Mouse (Mus musculus): ENCODE measurements around the gene Pphln1.
A peak's percentile ranks its signal among the peaks of the same experiment; 100 is the strongest.

Pphln1 gene

GRCm38 (mm10) chr15:93433811-93434210 is 35.7 kb downstream of the Pphln1 start:
- no peak for DNase-seq (ENCODE audit: low spot score)

DNA sequence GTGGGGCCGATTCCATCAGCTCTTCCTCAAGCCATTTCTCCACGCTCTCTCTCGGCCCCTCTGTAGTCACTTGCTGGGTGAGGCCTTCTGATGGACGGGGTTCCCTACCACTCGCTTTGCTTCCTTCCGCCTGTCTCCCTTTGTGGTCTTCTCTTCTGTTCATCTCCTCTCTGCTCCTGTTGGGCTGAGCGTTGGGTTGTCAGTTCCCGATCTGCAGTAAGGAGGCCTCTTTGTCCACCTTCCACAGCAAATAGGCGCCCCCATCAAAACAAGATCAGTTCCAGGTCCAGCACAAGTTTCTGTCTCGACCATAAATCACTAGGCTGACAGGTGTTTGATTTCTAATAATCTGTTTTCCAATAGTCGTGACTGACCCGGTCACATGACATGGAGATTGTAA is 37.8 kb downstream of the Pphln1 start:
- no peak for DNase-seq (ENCODE audit: low spot score)

GRCm38 (mm10) chr15:93438663-93439062 is 40.5 kb downstream of the Pphln1 start:
- peak; percentile 50 for DNase-seq (ENCODE audit: low spot score)

DNA sequence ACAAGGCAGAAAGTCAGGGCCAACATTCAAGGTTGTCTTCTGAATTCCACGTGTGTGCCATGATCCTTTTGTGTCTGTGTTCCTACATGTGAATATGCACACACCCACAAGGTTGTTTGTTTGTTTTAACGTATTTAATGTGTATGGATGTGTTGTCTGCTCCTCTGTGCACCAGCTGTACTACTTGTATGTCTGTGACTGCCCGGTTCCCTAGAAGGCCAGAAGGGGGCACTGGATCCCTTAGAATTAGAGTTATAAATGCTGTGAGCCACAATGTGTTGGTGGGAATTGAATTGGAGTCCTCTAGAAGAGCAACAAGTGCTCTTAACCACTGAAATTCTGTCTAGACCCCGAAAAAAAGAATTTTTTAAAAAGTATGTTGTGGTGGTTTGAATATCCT is 44.1 kb downstream of the Pphln1 start:
- no peak for DNase-seq (ENCODE audit: low spot score)

DNA sequence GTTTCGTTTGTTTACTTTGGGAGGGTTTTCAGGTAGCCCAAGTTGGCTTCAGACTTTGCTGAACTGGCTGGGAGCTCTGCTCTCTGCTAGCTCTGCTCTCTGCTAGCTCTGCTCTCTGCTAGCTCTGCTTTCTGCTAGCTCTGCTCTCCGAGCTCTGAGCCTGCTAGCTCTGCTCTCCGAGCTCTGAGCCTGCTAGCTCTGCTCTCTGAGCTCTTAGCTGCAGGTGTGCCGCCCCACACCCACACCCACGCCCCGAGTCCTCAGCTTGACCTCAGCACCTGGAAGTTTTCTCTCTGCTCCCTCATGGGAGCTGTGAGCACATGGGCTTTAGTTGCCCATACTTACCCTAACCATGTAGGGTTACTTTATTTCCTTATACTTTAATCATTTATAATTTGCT is 45.5 kb downstream of the Pphln1 start:
- DNase-seq (ENCODE audit: low spot score): no peak

DNA sequence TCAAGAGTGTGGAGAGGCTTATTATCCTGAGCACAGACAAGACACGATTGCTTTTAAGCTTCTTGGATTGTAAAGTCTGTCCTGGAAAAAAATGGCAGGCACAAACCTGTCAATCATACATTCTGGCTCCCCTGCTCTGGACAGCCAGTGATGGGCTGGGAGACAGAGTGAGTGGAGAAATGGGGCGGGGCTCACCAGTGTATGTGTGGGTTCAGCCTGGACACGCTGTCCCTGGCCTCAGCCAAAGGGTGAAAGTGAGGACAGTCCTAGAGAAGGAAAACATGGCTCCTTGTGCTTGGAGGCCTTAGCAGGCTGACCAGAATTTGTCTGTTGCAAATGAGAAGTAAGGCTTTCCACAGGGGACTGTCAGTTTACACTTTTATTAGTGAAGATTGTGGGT is 50.7 kb downstream of the Pphln1 start:
- DNase-seq (ENCODE audit: low spot score): peak; percentile 8

DNA sequence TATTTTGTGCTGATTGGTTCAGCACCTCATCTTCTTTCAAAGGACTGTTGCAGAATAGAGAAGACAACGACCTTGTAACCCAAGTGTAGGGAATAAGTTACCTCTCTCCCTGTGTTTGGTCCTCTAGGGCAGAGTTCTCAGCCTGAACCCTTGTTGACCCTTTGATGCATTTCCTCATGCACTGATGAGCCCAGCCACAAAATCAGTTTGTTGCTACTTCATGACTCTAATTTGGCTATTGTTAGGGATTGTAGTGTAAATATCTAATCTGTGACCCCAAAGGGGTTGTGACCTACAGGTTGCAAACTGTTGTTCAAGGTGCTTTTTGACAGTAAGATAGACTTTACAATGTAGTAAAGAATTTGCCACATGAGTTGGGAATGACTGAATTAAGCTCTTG is 55.1 kb downstream of the Pphln1 start:
- DNase-seq (ENCODE audit: low spot score): no peak

DNA sequence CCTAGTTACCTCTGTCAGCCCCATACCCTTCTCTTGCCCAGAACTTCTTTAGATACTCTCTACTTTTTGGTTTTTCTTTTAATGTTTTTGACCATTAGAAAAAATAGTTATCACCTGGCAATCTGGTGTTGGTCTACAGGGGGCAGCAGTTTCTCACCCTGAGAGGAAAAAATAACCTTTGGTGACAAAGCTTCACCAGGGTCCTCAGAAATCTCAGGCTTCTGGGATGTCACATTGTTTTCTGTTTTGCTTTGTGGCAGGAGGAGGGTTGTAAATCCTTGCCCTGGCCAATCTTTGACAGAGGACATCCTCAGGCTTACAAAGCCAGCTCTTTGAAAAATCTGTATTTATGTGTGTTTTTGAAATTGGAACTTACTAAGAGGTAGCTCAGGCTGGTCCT is 57.9 kb downstream of the Pphln1 start:
- DNase-seq (ENCODE audit: low spot score): no peak

GRCm38 (mm10) chr15:93459422-93459821 is 61.3 kb downstream of the Pphln1 start:
- no peak for DNase-seq (ENCODE audit: low spot score)

GRCm38 (mm10) chr15:93461066-93461465 is 62.9 kb downstream of the Pphln1 start:
- no peak for DNase-seq (ENCODE audit: low spot score)

DNA sequence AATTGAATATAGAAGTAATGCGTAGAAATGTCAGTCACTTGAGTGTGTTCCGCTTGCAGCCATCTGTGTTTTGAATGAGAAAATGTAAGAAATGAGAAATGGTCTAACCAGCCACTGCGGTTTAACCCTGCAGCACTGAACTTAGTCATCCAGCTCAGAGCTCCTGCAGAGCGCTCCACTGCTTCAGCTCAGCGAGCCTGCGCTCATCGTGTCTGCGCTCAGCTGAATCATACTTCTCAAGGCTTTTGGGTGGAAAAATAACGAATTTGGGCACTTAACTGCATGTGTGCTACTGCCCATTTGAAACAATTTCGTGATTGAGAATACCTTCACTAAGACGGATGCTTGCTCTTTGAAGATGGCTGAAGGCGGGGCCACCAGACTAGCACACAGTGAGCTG is 73.5 kb downstream of the Pphln1 start:
- no peak for DNase-seq (ENCODE audit: low spot score)

- DNase-seq (ENCODE audit: low spot score): no peak
These were observed 73.9 kb downstream of the Pphln1 start for GRCm38 (mm10) chr15:93472089-93472488.

DNA sequence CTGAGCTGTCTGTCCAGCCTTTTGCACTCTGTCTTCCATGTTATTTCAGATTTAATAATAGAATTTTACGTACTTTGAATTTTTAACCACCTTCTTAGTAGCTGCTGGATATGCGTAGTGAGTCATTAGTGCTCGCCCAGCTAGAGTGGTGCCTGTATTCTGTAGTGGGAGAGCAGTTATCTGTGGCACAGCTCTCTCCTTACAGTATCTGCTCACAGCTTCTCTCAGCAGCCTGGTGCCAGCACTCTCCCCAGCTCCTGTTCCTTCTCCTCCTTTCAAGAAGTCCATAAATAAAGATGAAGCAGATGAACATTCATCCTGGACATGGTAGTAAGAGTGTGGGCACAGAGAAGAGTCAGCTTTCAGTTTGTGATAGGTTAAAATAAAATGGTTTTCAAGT is 76.1 kb downstream of the Pphln1 start:
- no peak for DNase-seq (ENCODE audit: low spot score)

DNA sequence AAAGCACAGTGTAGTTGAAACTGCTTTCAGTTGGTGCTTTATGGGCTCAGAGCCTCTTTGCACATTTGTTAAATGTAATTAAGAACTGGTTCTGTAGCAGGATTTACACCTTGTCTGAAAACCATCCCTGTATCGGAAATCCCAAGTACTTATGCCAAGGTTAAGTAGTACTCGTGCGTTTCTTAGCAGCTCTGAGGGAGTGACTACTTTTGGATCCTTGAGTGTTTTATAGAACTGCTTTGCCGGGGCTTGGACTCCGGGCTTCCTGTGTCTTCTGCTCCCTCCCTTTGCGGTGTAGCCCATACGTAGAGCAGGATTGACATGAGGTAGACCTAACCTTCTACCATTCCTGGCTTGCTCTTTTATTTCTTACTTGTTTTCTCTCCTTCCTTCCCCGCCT is 77.5 kb downstream of the Pphln1 start:
- no peak for DNase-seq (ENCODE audit: low spot score)

DNA sequence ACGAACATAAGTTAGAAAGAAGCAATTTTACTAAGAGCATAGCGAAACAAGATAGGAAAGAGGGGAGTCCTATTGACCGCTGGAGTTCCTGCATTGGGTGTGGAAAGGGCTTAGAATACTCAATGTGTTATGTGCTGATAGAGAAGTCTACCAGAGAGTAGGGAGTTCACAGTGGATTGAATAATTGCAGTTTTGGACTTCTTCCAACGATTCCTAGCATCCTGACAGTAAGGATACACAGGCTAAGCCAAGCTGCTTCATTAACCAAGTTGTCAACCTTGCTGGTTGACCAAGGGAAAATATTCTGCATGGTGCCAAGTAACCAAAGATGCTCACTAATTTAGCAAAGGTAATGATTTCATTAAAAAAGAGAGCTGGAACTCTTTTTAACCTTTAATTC is 79.6 kb downstream of the Pphln1 start:
- DNase-seq (ENCODE audit: low spot score): no peak

DNA sequence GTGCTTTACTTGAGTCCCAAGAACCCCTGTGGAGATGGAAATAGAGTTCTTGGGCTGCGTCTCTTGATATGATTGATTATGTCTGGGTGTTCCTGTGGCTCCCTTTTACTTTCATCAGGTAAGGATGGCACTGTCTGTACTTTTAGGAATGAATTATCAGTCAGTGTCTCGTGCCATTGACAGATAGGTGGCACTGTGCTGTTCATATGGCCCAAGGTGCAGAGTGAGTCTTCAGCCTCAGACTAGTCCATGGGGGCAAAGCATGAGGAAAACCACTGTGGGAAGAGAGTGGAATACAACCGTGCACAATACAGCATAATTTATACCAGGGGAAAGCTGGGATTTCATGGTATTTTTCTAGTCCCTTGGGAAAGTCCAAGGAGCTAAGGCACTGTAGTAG is 80.5 kb downstream of the Pphln1 start:
- DNase-seq (ENCODE audit: low spot score): no peak

DNA sequence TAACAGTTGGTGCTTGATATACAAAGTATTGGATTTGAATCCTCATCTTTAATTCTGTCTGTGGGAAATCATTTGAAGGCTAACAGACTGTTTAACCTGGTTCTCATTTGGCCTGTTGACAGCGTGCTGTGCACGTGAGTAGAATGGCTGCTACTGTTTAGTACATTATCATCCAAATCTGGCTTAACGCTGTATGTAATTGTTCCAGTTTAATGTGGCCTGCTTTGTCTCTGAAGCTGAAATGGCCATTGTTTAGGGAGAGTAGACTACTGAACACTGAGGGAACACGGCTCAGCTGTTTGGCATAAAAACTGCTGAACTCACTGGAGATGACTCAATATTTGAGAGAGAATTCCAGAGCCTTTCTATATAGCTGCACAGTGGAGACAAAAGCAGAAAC is 81.3 kb downstream of the Pphln1 start:
- DNase-seq (ENCODE audit: low spot score): no peak

DNA sequence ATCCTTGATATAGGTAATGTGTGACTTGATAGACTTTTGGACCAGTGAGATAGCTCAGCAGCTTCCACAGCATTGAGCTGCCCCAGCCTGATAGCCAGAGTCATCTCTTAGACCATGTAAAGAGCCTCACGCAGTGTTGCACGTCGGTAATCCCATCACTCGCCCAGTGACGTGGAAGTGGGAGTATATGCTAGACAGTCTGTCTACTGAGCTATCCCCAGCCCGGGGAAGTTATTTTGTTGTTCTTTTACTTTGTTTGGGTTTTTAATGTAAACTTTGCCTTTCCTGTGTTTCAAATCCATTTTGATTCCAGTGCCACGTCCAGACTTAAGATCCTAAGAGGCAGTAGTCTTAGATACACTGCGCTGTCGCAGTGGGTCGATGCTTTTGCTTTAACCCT is 83.0 kb downstream of the Pphln1 start:
- DNase-seq (ENCODE audit: low spot score): no peak

DNA sequence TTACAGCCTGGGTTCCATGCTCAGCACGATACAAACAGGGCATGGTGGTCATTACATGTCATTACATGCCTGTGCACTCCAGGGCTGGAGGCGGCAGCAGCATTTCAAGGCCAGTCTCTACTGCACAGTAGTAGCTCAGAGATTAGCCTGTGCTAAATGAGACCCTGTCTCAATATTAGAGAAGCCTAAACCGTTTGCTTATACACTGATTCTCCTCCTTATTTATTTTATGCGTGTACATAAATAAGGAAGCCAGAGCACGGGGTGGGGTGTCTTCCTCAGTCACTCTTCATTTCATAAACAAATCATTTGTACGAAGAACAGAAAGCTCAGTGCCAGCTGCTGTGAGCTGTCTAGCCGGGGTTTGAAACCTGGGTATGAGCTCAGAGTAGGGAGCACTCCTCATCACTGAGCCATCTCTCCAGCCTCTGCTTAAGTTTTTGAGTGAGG is 86.1 kb downstream of the Pphln1 start:
- no peak for DNase-seq (ENCODE audit: low spot score)

GRCm38 (mm10) chr15:93485252-93485651 is 87.1 kb downstream of the Pphln1 start:
- no peak for DNase-seq (ENCODE audit: low spot score)

DNA sequence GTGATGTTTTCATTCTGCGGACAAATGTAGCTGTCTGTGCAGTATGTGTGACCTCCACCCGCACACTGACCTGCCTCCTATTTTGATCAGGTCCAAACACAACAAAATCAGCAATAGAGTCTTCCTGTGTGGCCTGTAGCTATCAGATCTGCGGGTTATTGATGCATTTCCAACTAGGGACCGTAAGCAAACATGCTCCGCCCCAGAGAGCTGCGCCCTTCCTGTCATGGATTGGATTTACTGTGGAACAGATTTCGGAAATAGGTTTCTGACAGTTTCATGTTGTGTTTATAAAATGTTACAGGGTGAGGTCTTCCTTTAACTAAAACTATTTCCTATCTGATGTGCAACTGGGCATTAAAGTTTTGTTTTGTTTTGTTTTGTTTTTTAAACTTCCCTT is 87.9 kb downstream of the Pphln1 start:
- no peak for DNase-seq (ENCODE audit: low spot score)

DNA sequence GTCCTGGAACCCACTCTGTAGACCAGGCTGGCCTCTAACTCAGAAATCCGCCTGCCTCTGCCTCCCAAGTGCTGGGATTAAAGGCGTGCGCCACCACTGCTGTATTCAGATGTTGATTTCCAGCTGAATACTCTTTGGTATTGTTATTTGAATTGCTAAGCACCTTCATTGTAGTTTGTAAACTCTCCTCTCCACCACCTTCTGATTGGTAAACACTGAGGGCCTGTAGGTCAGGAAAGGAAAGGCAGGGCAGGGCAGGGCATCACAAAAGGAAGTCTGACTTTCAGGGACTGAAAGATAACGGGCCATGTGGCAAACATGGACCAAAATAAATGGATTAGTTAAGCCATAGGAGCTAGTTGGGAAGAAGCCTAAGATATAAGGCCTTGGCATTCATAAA is 91.4 kb downstream of the Pphln1 start:
- no peak for DNase-seq (ENCODE audit: low spot score)

- no peak for DNase-seq (ENCODE audit: low spot score)
These were observed 96.5 kb downstream of the Pphln1 start for GRCm38 (mm10) chr15:93494700-93495099.

DNA sequence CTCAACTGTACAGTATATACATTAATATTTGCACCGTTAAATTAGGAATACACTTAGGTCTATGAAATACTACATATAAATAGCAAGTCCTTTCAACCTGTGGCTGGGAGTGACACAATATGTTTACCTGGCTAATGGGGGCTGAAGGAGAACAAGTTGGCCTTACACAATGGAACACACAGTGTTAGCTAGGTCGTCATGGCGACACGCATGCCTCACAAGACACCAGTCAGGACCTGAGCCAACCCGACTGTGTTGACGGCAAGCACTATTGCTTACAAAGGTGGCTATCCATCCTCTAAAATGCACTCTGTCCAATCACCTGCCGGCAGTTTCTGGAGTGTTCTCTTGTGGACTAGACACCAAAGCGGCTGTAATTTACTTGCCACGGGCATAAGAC is 101.7 kb downstream of the Pphln1 start:
- no peak for DNase-seq (ENCODE audit: low spot score)

DNA sequence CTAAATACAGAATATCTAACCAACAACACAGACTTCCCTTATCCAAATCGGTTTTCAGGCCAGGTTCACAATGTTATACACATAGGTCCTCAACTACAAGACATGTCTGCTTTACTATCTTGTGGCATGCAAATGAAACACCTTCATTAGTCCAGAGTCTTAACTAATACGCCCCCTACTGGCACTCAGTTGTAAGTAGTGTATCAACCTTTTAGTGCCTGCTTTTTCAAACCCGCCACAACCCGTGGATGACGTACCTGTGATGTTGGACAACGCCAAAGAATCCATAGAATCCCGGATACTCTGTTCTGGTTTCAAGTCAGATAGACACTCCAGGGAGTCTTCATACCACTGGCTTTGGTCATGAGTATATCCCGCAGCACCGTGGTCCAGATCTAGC is 104.6 kb downstream of the Pphln1 start:
- no peak for DNase-seq (ENCODE audit: low spot score)
